Mouse (Mus musculus): ENCODE results near the gene Metap1. TPM values are rescaled to one million over a fixed set of nuclear protein-coding genes. Genes with fewer than 3 reads are reported as not detected.

The Metap1 gene
- 48.2 and 60.3 TPM in 2 replicates for polyA plus RNA-seq (2014; fragmentation: Nextera tagmentation; extraction: Ambion mirVana)

GRCm38 (mm10) chr3:138489327-138490033 is at the start of gene Metap1:
Gene Metap1 (minus strand): TSS chr3:138489515.
- Histone ChIP-seq H3K36me3 (ENCODE audit: control insufficient read depth, insufficient read depth, low read length) (0 out of 2 replicates have a peak, but pooled peaks cover 3% of the 10 kb centered on the region), H3K4me2 (ENCODE audit: low read length) (peak within 1 kb of the TSS; percentile 72), H3K9ac (replicated peaks; ENCODE audit: low read length) (peak within 1 kb of the TSS; percentile 78), H3K27ac (replicated peaks; ENCODE audit: low read depth, low read length) (peak within 1 kb of the TSS; percentile 73), H3K9me3 (ENCODE audit: control insufficient read depth, low read length) (no peaks in the 10 kb centered on the region), H3K4me1 (ENCODE audit: control insufficient read depth, insufficient read depth, low read length) (peaks cover 8% of the 10 kb centered on the region), H3K4me3 (replicated peaks; ENCODE audit: low read depth, low read length) (peak within 1 kb of the TSS; percentile 84), H3K27me3 (ENCODE audit: control insufficient read depth, insufficient read depth, low read length) (no peaks in the 10 kb centered on the region)
- peak; percentile 97 for DNase-seq
- WGBS, result under 1% methylated on average over 59 of the region's 65 CpGs
- ATAC-seq (ENCODE audit: low FRiP score, low TSS enrichment), result peak; percentile 99

DNA sequence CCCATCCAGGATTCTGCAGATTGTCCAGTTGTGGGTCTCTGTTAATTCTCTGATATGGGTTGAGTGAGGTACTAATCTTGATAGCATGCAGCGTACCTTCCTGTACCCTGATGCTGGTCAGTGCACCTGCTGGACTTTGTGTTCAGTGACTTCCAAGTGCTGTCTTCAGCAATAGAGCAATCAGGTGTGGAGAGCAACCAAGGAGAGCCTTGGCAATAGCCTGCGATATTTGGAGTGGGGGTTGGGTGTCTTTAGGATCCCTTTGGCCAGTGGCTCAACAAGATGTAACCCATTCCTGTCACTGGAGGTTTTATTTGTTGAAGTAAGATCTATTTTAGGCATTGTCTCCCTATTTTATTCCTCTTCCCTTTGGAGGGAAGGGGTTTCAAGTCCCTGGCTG is 46.7 kb upstream of the Metap1 start:
- Histone ChIP-seq H3K4me3 (replicated peaks; ENCODE audit: low read depth, low read length) (no peak overlapping the region), H3K4me2 (ENCODE audit: low read length) (no peak overlapping the region), H3K27ac (replicated peaks; ENCODE audit: low read depth, low read length) (no peak overlapping the region), H3K4me1 (ENCODE audit: control insufficient read depth, insufficient read depth, low read length) (no peaks in the 10 kb centered on the region), H3K9me3 (ENCODE audit: control insufficient read depth, low read length) (no peaks in the 10 kb centered on the region), H3K27me3 (ENCODE audit: control insufficient read depth, insufficient read depth, low read length) (no peaks in the 10 kb centered on the region), H3K9ac (replicated peaks; ENCODE audit: low read length) (no peak overlapping the region), H3K36me3 (ENCODE audit: control insufficient read depth, insufficient read depth, low read length) (no peaks in the 10 kb centered on the region)
- no peak for DNase-seq
- ATAC-seq (ENCODE audit: low FRiP score, low TSS enrichment), result no peak
- 100% methylated on average over 2 of the region's 2 CpGs for WGBS

- ATAC-seq (ENCODE audit: low FRiP score, low TSS enrichment), result no peak
- no peak for DNase-seq
- Histone ChIP-seq H3K27ac (replicated peaks; ENCODE audit: low read depth, low read length) (no peak overlapping the region), H3K4me1 (ENCODE audit: control insufficient read depth, insufficient read depth, low read length) (peaks cover 12% of the 10 kb centered on the region), H3K4me2 (ENCODE audit: low read length) (no peak overlapping the region), H3K27me3 (ENCODE audit: control insufficient read depth, insufficient read depth, low read length) (no peaks in the 10 kb centered on the region), H3K4me3 (replicated peaks; ENCODE audit: low read depth, low read length) (no peak overlapping the region), H3K9me3 (ENCODE audit: control insufficient read depth, low read length) (no peaks in the 10 kb centered on the region), H3K36me3 (ENCODE audit: control insufficient read depth, insufficient read depth, low read length) (no peaks in the 10 kb centered on the region), H3K9ac (replicated peaks; ENCODE audit: low read length) (no peak overlapping the region)
- 72% methylated on average over 2 of the region's 2 CpGs for WGBS
Observed at GRCm38 (mm10) chr3:138532764-138533163, 43.4 kb upstream of the Metap1 start.

DNA sequence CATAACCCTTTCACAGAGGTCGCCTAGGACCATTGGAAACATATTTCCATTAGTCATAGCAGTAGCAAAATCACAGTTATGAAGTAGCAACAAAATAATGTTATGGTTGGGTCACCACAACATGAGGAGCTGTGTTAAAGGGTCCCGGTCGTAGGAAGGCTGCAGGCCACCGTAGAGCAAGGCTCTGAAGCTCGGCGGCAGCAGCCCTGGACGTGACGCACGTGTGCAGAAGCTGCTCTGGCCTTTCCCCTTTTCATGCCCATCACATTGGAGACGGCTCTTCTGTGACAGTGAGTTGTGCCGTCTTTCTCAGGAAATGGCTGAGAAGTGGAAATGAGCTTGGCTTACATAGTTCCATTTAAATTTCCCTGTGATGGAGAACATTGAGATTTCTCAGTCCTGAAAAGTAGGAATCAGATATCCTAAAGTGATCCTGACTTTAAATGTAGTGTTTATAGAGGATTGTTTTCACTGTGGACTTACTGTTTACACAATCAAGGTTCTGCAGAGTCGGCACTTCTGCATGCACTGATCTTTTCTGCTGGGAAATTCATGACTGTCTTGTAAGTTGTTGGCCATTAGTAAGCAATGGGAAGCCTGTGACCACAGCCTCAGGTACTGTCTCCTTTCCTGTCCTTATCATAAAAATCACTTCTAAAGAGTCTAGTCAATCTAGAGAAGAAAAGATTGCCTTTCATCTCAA is 42.3 kb upstream of the Metap1 start:
- Histone ChIP-seq H3K4me3 (replicated peaks; ENCODE audit: low read depth, low read length) (no peak overlapping the region), H3K4me2 (ENCODE audit: low read length) (no peak overlapping the region), H3K9ac (replicated peaks; ENCODE audit: low read length) (no peak overlapping the region), H3K27ac (replicated peaks; ENCODE audit: low read depth, low read length) (no peak overlapping the region), H3K36me3 (ENCODE audit: control insufficient read depth, insufficient read depth, low read length) (no peaks in the 10 kb centered on the region), H3K9me3 (ENCODE audit: control insufficient read depth, low read length) (no peaks in the 10 kb centered on the region), H3K27me3 (ENCODE audit: control insufficient read depth, insufficient read depth, low read length) (no peaks in the 10 kb centered on the region), H3K4me1 (ENCODE audit: control insufficient read depth, insufficient read depth, low read length) (peaks cover 12% of the 10 kb centered on the region)
- no peak for ATAC-seq (ENCODE audit: low FRiP score, low TSS enrichment)
- no peak for DNase-seq
- WGBS, result 59% methylated on average over 12 of the region's 12 CpGs

- H3K9ac ChIP-seq (replicated peaks; ENCODE audit: low read length), result no peak overlapping the region
- no peak overlapping the region for H3K27ac ChIP-seq (replicated peaks; ENCODE audit: low read depth, low read length)
- no peak for ATAC-seq (ENCODE audit: low FRiP score, low TSS enrichment)
- WGBS, result 83% methylated on average over 8 of the region's 8 CpGs
- no peak overlapping the region for H3K4me2 ChIP-seq (ENCODE audit: low read length)
- no peak for DNase-seq
- no peak overlapping the region for H3K4me3 ChIP-seq (replicated peaks; ENCODE audit: low read depth, low read length)
- no peaks in the 10 kb centered on the region for H3K27me3 ChIP-seq (ENCODE audit: control insufficient read depth, insufficient read depth, low read length)
- no peaks in the 10 kb centered on the region for H3K9me3 ChIP-seq (ENCODE audit: control insufficient read depth, low read length)
- peaks cover 19% of the 10 kb centered on the region for H3K4me1 ChIP-seq (ENCODE audit: control insufficient read depth, insufficient read depth, low read length)
- no peaks in the 10 kb centered on the region for H3K36me3 ChIP-seq (ENCODE audit: control insufficient read depth, insufficient read depth, low read length)
Observed at GRCm38 (mm10) chr3:138530578-138531478, 41.5 kb upstream of the Metap1 start.

GRCm38 (mm10) chr3:138528265-138528664 is 39.0 kb upstream of the Metap1 start:
- WGBS, result 3% methylated on average over 16 of the region's 16 CpGs
- peak overlapping the region; percentile 95 for H3K4me3 ChIP-seq (replicated peaks; ENCODE audit: low read depth, low read length)
- peaks cover 19% of the 10 kb centered on the region for H3K4me1 ChIP-seq (ENCODE audit: control insufficient read depth, insufficient read depth, low read length)
- DNase-seq (no peak), ATAC-seq (ENCODE audit: low FRiP score, low TSS enrichment) (no peak)
- H3K27ac ChIP-seq (replicated peaks; ENCODE audit: low read depth, low read length), result peak overlapping the region; percentile 96; the same call in 1 of the 2 replicates
- H3K4me2 ChIP-seq (ENCODE audit: low read length), result peak overlapping the region; percentile 76
- no peaks in the 10 kb centered on the region; the same call in 1 of the 2 replicates for H3K27me3 ChIP-seq (ENCODE audit: control insufficient read depth, insufficient read depth, low read length)
- H3K9me3 ChIP-seq (ENCODE audit: control insufficient read depth, low read length), result no peaks in the 10 kb centered on the region
- peak overlapping the region; percentile 93 for H3K9ac ChIP-seq (replicated peaks; ENCODE audit: low read length)
- H3K36me3 ChIP-seq (ENCODE audit: control insufficient read depth, insufficient read depth, low read length), result no peaks in the 10 kb centered on the region

- Histone ChIP-seq H3K4me3 (replicated peaks; ENCODE audit: low read depth, low read length) (peak overlapping the region; percentile 95), H3K27ac (replicated peaks; ENCODE audit: low read depth, low read length) (peak overlapping the region; percentile 96), H3K9ac (replicated peaks; ENCODE audit: low read length) (peak overlapping the region; percentile 93), H3K4me2 (ENCODE audit: low read length) (peak overlapping the region; percentile 76), H3K4me1 (ENCODE audit: control insufficient read depth, insufficient read depth, low read length) (peaks cover 19% of the 10 kb centered on the region), H3K9me3 (ENCODE audit: control insufficient read depth, low read length) (no peaks in the 10 kb centered on the region), H3K27me3 (ENCODE audit: control insufficient read depth, insufficient read depth, low read length) (no peaks in the 10 kb centered on the region; the same call in 1 of the 2 replicates), H3K36me3 (ENCODE audit: control insufficient read depth, insufficient read depth, low read length) (no peaks in the 10 kb centered on the region)
- peak; percentile 81 for DNase-seq
- peak; percentile 79 for ATAC-seq (ENCODE audit: low FRiP score, low TSS enrichment)
- WGBS, result under 1% methylated on average over 63 of the region's 64 CpGs
Observed at GRCm38 (mm10) chr3:138527667-138528231, 38.4 kb upstream of the Metap1 start.
